Mouse (Mus musculus): ENCODE measurements around the gene Prss38. TPM values are rescaled to one million over a fixed set of nuclear protein-coding genes. Genes with fewer than 3 reads are reported as not detected.

Prss38 gene
- polyA plus RNA-seq, 1 experiment from 2014 or later, result not detected

DNA sequence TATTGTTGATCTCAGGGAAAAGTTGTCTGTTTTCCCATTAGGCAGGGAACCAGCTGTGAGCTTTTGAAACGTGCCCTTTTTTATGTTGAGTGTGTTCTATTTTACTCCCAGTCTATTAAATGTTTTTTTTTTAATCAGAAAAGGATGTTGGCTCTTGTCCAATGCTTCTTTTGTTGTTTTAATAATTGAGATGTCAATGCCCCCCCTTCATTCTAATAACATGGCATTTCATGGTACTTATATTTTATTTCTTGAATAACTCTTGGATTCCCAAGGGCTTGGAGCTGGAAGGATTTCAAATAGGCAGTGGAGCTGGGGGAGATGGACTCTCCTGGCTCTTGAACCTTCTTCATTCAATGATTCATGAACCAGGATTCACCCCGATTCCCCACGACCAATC, 9.4 kb downstream of the Prss38 start:
- 74% methylated on average over 3 of the region's 3 CpGs for WGBS
- peaks cover 14% of the 10 kb centered on the region for H3K4me1 ChIP-seq (replicated peaks; ENCODE audit: control insufficient read depth, insufficient read depth, low read length)
- H3K9ac ChIP-seq (ENCODE audit: low read length), result no peak overlapping the region
- no peaks in the 10 kb centered on the region for H3K36me3 ChIP-seq (ENCODE audit: control insufficient read depth, insufficient read depth, low read length)
- no peak overlapping the region for H3K4me2 ChIP-seq (ENCODE audit: low read length)
- H3K27ac ChIP-seq (ENCODE audit: low read depth), result no peak overlapping the region
- H3K9me3 ChIP-seq (ENCODE audit: control insufficient read depth, low read length), result no peaks in the 10 kb centered on the region
- no peak for DNase-seq (ENCODE audit: low spot score)
- H3K4me3 ChIP-seq (ENCODE audit: low read depth, low read length), result no peak overlapping the region
- ATAC-seq (replicated peaks; ENCODE audit: low FRiP score, low TSS enrichment, low read depth), result no peak
- H3K27me3 ChIP-seq (replicated peaks; ENCODE audit: control insufficient read depth, insufficient read depth, low read length), result no peaks in the 10 kb centered on the region

DNA sequence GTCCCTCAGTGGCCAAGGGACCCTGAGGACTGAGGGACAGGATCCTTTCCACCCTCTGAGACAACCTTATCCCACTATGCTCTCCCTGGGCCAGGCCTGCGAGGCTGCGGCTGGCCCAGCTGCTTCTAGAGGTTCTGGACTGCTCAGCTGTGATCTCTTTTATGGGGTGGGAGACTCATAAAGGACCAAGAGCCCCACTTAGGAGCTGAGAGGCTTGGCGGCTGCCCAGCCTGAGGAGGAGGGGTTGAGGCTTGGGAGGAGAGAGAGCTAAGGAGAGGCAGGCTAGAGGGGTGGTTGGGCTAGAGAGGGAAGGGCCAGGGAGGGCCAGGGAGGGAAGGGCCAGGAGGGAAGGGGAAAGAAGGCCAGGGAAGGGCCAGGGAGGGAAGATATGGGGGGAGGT, 11.0 kb downstream of the Prss38 start:
- no peaks in the 10 kb centered on the region for H3K27me3 ChIP-seq (replicated peaks; ENCODE audit: control insufficient read depth, insufficient read depth, low read length)
- H3K27ac ChIP-seq (ENCODE audit: low read depth), result peak overlapping the region; percentile 57
- no peak overlapping the region for H3K4me3 ChIP-seq (ENCODE audit: low read depth, low read length)
- ATAC-seq (replicated peaks; ENCODE audit: low FRiP score, low TSS enrichment, low read depth) (0 out of 2 replicates have a peak, but pooled peaks have one; percentile 32), DNase-seq (ENCODE audit: low spot score) (peak; percentile 72)
- H3K4me2 ChIP-seq (ENCODE audit: low read length), result no peak overlapping the region
- H3K36me3 ChIP-seq (ENCODE audit: control insufficient read depth, insufficient read depth, low read length), result no peaks in the 10 kb centered on the region
- H3K4me1 ChIP-seq (replicated peaks; ENCODE audit: control insufficient read depth, insufficient read depth, low read length), result peaks cover 14% of the 10 kb centered on the region
- H3K9me3 ChIP-seq (ENCODE audit: control insufficient read depth, low read length), result no peaks in the 10 kb centered on the region
- WGBS, result 26% methylated on average over 3 of the region's 3 CpGs
- no peak overlapping the region for H3K9ac ChIP-seq (ENCODE audit: low read length)

DNA sequence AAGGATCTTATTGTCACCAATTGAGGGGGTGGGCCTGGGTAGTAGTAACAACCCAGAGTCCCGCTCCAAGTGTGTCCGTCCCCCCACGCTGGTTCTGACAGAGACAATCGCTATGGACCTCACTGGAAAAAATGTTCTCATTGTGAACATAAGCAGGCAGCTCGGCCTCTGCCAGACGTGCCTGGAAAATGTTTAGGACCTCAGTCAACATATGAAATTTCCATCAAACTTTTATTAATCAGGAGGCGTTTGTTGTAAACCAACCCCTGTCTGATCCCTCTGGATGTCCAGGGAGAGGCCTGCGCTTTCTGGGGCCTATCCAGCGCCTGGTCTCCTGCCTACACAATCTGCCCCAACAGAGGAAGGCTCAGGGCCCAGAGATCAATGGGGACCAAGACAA, 11.4 kb downstream of the Prss38 start:
- no peak overlapping the region for H3K4me2 ChIP-seq (ENCODE audit: low read length)
- ATAC-seq (replicated peaks; ENCODE audit: low FRiP score, low TSS enrichment, low read depth) (no peak), DNase-seq (ENCODE audit: low spot score) (no peak)
- no peaks in the 10 kb centered on the region for H3K27me3 ChIP-seq (replicated peaks; ENCODE audit: control insufficient read depth, insufficient read depth, low read length)
- H3K27ac ChIP-seq (ENCODE audit: low read depth), result peak overlapping the region; percentile 57
- no peaks in the 10 kb centered on the region for H3K36me3 ChIP-seq (ENCODE audit: control insufficient read depth, insufficient read depth, low read length)
- no peak overlapping the region for H3K4me3 ChIP-seq (ENCODE audit: low read depth, low read length)
- H3K9me3 ChIP-seq (ENCODE audit: control insufficient read depth, low read length), result no peaks in the 10 kb centered on the region
- peaks cover 14% of the 10 kb centered on the region for H3K4me1 ChIP-seq (replicated peaks; ENCODE audit: control insufficient read depth, insufficient read depth, low read length)
- WGBS, result 49% methylated on average over 9 of the region's 9 CpGs
- no peak overlapping the region for H3K9ac ChIP-seq (ENCODE audit: low read length)

DNA sequence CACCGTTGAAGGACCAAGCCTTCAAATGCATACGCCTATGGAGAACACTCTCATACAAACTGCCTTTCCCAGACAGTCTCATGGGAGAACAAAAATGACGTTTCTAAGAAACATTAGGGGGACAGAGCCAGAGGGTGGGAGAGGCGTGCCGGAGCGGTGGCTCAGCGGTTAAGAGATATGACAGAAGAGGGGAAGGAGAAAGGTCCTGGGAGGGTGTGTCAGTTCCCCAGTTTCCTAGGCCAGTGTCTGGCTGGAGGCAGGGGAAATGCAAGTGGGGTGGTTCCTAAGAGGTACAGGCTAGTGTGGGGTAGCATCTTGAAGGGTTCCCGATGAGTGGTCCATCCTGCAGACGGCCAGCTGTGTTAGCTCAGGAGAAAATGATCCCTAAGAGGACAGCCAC, 14.2 kb downstream of the Prss38 start:
- H3K4me2 ChIP-seq (ENCODE audit: low read length), result no peak overlapping the region
- ATAC-seq (replicated peaks; ENCODE audit: low FRiP score, low TSS enrichment, low read depth) (no peak), DNase-seq (ENCODE audit: low spot score) (no peak)
- peaks cover 14% of the 10 kb centered on the region for H3K4me1 ChIP-seq (replicated peaks; ENCODE audit: control insufficient read depth, insufficient read depth, low read length)
- no peaks in the 10 kb centered on the region for H3K27me3 ChIP-seq (replicated peaks; ENCODE audit: control insufficient read depth, insufficient read depth, low read length)
- H3K27ac ChIP-seq (ENCODE audit: low read depth), result no peak overlapping the region
- H3K4me3 ChIP-seq (ENCODE audit: low read depth, low read length), result no peak overlapping the region
- H3K36me3 ChIP-seq (ENCODE audit: control insufficient read depth, insufficient read depth, low read length), result no peaks in the 10 kb centered on the region
- 88% methylated on average over 9 of the region's 9 CpGs for WGBS
- no peaks in the 10 kb centered on the region for H3K9me3 ChIP-seq (ENCODE audit: control insufficient read depth, low read length)
- H3K9ac ChIP-seq (ENCODE audit: low read length), result no peak overlapping the region

DNA sequence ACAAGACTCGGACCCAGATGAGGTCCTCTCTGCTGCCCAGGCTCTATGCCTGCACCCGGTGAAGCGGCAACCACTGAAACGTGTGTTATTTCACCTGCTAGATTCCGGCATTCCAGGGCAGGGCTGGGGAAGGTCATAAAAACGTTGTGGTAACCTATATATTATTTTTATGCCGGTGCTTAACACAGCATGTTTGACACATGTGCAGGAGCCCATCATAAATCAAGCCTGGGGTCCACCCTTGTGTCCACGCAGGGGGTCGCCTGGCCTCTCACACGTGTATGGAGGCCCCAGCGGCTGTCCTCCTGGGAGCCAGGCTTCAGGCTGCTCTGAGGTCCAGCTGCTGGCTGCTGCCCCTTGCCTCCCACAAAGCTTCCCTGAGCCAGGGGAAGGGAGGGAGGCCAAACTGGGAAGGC, 18.6 kb downstream of the Prss38 start:
- no peak for DNase-seq (ENCODE audit: low spot score)
- Histone ChIP-seq H3K27ac (ENCODE audit: low read depth) (no peak overlapping the region), H3K9ac (ENCODE audit: low read length) (no peak overlapping the region), H3K4me1 (replicated peaks; ENCODE audit: control insufficient read depth, insufficient read depth, low read length) (no peaks in the 10 kb centered on the region), H3K36me3 (ENCODE audit: control insufficient read depth, insufficient read depth, low read length) (no peaks in the 10 kb centered on the region), H3K9me3 (ENCODE audit: control insufficient read depth, low read length) (no peaks in the 10 kb centered on the region), H3K4me3 (ENCODE audit: low read depth, low read length) (no peak overlapping the region), H3K4me2 (ENCODE audit: low read length) (no peak overlapping the region), H3K27me3 (replicated peaks; ENCODE audit: control insufficient read depth, insufficient read depth, low read length) (no peaks in the 10 kb centered on the region)
- ATAC-seq (replicated peaks; ENCODE audit: low FRiP score, low TSS enrichment, low read depth), result no peak
- WGBS, result 24% methylated on average over 11 of the region's 11 CpGs

DNA sequence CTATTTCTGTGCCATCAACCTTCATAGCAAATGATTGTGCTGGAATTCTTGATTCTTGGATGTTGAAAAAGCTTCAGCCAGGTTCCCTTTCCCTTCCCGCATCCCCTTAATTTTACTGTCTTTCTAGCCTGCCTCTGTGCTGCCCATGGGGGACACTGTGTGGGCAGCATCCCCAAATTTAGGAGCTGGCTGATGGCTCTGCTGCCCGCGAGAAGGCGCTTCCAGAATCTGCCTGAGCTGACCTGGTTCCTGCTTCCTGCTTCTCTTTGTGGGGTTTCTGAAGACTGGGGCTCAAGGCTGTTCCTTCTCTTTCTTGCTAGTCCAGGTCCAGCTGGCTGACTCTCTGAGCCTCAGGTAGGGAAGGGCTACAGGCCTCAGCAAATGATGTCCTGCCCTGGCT, 20.7 kb downstream of the Prss38 start:
- Histone ChIP-seq H3K4me3 (ENCODE audit: low read depth, low read length) (no peak overlapping the region), H3K27ac (ENCODE audit: low read depth) (no peak overlapping the region), H3K4me1 (replicated peaks; ENCODE audit: control insufficient read depth, insufficient read depth, low read length) (peaks cover 5% of the 10 kb centered on the region; the same call in 1 of the 2 replicates), H3K9ac (ENCODE audit: low read length) (no peak overlapping the region), H3K9me3 (ENCODE audit: control insufficient read depth, low read length) (no peaks in the 10 kb centered on the region), H3K4me2 (ENCODE audit: low read length) (no peak overlapping the region), H3K36me3 (ENCODE audit: control insufficient read depth, insufficient read depth, low read length) (no peaks in the 10 kb centered on the region), H3K27me3 (replicated peaks; ENCODE audit: control insufficient read depth, insufficient read depth, low read length) (no peaks in the 10 kb centered on the region)
- 88% methylated on average over 4 of the region's 4 CpGs for WGBS
- DNase-seq (ENCODE audit: low spot score) (no peak), ATAC-seq (replicated peaks; ENCODE audit: low FRiP score, low TSS enrichment, low read depth) (no peak)

DNA sequence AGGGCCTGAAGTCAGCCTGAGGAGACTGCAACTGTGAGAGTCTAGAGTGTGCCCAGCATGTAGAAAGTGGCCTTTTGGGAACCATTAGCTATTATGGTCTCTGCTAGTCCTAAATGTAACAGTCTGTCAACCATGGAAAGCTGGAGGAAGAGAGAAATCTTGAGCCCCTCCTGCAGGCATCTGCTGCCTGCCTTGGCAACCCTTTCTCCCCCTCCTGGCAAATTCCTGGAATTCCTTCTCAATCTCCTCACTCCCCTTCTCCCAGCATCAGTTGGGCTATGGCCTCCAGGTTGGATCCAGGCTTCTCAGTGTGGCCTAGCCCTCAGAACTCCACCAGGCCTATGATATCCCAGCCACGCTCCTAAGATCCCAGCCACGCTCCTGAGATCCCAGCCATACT, 25.1 kb downstream of the Prss38 start:
- Histone ChIP-seq H3K9me3 (ENCODE audit: control insufficient read depth, low read length) (no peaks in the 10 kb centered on the region), H3K4me2 (ENCODE audit: low read length) (no peak overlapping the region), H3K4me1 (replicated peaks; ENCODE audit: control insufficient read depth, insufficient read depth, low read length) (peaks cover 5% of the 10 kb centered on the region; the same call in 1 of the 2 replicates), H3K9ac (ENCODE audit: low read length) (no peak overlapping the region), H3K36me3 (ENCODE audit: control insufficient read depth, insufficient read depth, low read length) (no peaks in the 10 kb centered on the region), H3K4me3 (ENCODE audit: low read depth, low read length) (no peak overlapping the region), H3K27me3 (replicated peaks; ENCODE audit: control insufficient read depth, insufficient read depth, low read length) (no peaks in the 10 kb centered on the region), H3K27ac (ENCODE audit: low read depth) (no peak overlapping the region)
- WGBS, result 84% methylated on average over 2 of the region's 2 CpGs
- DNase-seq (ENCODE audit: low spot score), result no peak
- ATAC-seq (replicated peaks; ENCODE audit: low FRiP score, low TSS enrichment, low read depth), result no peak

DNA sequence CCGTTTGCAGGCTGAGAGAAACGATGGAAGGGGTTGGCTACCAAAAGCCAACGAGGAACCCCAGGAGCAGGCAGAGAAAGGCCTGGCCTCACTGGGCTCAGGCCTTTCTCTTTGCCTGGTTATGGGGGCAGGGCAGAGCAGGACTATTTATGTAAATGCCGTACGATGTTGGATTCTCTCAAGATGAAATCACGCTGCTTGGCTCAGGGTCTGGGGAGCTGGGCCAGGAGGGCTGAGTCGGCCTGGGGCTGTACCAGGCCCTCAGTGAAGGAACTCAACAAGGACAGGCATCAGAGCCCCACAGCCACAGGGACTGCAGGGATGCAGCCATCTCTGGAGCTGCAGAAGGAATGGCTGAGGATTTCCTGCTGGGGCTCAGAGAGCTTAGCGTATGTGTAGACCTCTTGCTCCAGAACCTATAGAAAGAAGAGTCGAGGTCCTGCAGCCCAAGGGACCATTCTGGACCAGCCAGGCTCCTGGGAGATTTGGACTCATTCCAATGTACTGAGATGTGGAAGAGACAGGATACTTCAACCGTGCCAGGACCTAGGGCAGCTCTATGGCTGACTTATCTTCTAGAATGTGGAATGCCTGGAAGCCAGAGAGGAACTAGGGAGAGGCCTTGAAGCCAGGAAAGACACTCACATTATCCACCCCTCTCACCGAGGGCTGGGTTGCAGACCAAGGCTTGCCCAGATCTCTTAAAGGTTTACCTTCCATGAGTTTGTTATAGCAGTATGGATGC, 29.1 kb downstream of the Prss38 start:
- 56% methylated on average over 11 of the region's 11 CpGs for WGBS
- H3K4me3 ChIP-seq (ENCODE audit: low read depth, low read length), result no peak overlapping the region
- no peak for DNase-seq (ENCODE audit: low spot score)
- H3K9ac ChIP-seq (ENCODE audit: low read length), result no peak overlapping the region
- no peak overlapping the region for H3K4me2 ChIP-seq (ENCODE audit: low read length)
- H3K4me1 ChIP-seq (replicated peaks; ENCODE audit: control insufficient read depth, insufficient read depth, low read length), result peaks cover 5% of the 10 kb centered on the region; the same call in 1 of the 2 replicates
- no peaks in the 10 kb centered on the region for H3K9me3 ChIP-seq (ENCODE audit: control insufficient read depth, low read length)
- 0 out of 2 replicates have a peak, but pooled peaks have one; percentile 32 for ATAC-seq (replicated peaks; ENCODE audit: low FRiP score, low TSS enrichment, low read depth)
- no peaks in the 10 kb centered on the region for H3K27me3 ChIP-seq (replicated peaks; ENCODE audit: control insufficient read depth, insufficient read depth, low read length)
- H3K27ac ChIP-seq (ENCODE audit: low read depth), result peak overlapping the region; percentile 24
- no peaks in the 10 kb centered on the region for H3K36me3 ChIP-seq (ENCODE audit: control insufficient read depth, insufficient read depth, low read length)

DNA sequence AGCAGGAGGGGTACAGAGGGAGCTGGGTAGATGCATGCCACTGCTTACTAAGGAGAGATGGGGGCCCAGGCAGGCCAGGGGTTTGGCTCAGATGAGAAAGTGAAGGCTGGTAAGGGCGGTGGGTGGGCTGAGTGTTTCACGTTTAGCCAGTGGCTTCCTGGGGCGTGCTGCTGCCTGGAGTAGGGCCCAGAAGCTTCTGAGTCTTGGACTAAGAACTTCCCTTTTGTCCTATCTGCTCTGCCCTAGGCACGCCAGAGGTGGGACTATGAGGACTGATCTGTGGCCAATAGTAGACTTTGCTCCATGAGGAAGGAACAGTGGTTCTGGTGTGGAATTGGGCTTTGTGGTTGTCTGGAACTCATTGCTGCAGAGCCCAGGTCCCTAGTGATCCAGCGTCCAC, 32.5 kb downstream of the Prss38 start:
- H3K9ac ChIP-seq (ENCODE audit: low read length), result no peak overlapping the region
- no peak overlapping the region for H3K4me3 ChIP-seq (ENCODE audit: low read depth, low read length)
- H3K4me1 ChIP-seq (replicated peaks; ENCODE audit: control insufficient read depth, insufficient read depth, low read length), result no peaks in the 10 kb centered on the region
- no peaks in the 10 kb centered on the region for H3K9me3 ChIP-seq (ENCODE audit: control insufficient read depth, low read length)
- no peak overlapping the region for H3K27ac ChIP-seq (ENCODE audit: low read depth)
- DNase-seq (ENCODE audit: low spot score) (no peak), ATAC-seq (replicated peaks; ENCODE audit: low FRiP score, low TSS enrichment, low read depth) (no peak)
- H3K36me3 ChIP-seq (ENCODE audit: control insufficient read depth, insufficient read depth, low read length), result no peaks in the 10 kb centered on the region
- no peaks in the 10 kb centered on the region for H3K27me3 ChIP-seq (replicated peaks; ENCODE audit: control insufficient read depth, insufficient read depth, low read length)
- H3K4me2 ChIP-seq (ENCODE audit: low read length), result no peak overlapping the region
- 81% methylated on average over 5 of the region's 5 CpGs for WGBS

Measured in intestine, embryonic 14.5 days (tissue).